8 mouse cellular contexts compared by ENCODE assay signal in the genomic region with DNA sequence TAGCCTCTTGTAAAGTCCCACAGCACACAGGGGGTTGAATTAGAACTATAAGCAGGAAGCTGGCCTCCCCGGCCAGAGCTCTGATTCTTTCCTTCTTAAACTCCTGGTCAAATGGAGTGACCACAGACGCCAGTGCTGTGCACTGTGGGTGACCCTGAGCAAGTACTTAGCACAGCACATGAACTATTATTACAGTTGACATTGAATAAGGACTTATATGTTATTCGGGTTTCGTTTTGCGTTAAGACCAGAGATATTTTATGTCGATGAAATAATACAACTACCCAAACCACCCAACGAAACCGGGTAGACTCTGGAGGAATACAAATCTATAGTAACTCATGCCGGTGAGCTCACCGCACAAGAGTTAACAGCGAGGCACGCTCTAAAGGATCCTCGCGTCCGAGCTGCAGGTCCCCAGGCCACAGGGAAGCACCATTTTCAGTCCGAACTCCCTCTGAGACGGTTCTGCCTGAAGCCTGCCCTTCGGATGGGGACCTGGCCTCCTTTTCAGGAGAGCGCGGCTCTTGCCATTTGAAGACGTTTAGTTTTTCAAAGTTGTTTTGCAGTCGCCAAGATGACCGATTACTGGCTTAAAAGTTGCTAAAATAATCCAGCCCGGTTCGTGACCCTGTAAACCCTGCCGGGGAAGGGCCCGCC. TPM values are rescaled to one million over a fixed set of nuclear protein-coding genes. Genes with fewer than 3 reads are reported as not detected.
A peak's percentile ranks its signal among the peaks of the same experiment; 100 is the strongest.
DNase-seq lines count a peak whose midpoint lies in the region; ATAC-seq and TF ChIP-seq lines count a peak whose summit lies in the region.

No protein-coding gene starts in this region.

- no peaks in the 10 kb centered on the region for H3K27me3 ChIP-seq in erythroblast, embryonic 14.5 days (ENCODE audit: control insufficient read depth)
- H3K27me3 ChIP-seq in forebrain, postnatal 0 days (ENCODE audit: insufficient read depth, low read length) = no peaks in the 10 kb centered on the region
- no peaks in the 10 kb centered on the region for H3K27me3 ChIP-seq in liver, adult 2 months (ENCODE audit: control insufficient read depth, insufficient read depth, low read length)

- H3K36me3 ChIP-seq in erythroblast, embryonic 14.5 days (ENCODE audit: control insufficient read depth) = peaks cover 18% of the 10 kb centered on the region
- H3K36me3 ChIP-seq in forebrain, postnatal 0 days (ENCODE audit: insufficient read depth) = no peaks in the 10 kb centered on the region
- H3K36me3 ChIP-seq in liver, adult 2 months (ENCODE audit: control insufficient read depth, insufficient read depth, low read length) = no peaks in the 10 kb centered on the region

- peak overlapping the region; percentile 66 for H3K4me3 ChIP-seq in erythroblast, embryonic 14.5 days (replicated peaks)
- H3K4me3 ChIP-seq in forebrain, postnatal 0 days (ENCODE audit: low read depth, low read length) = peak overlapping the region; percentile 47
- peak overlapping the region; percentile 71 for H3K4me3 ChIP-seq in liver, adult 2 months (ENCODE audit: insufficient read depth, low read depth, low read length)

- peaks cover 25% of the 10 kb centered on the region for H3K4me1 ChIP-seq in erythroblast, embryonic 14.5 days (ENCODE audit: control insufficient read depth)
- peaks cover 4% of the 10 kb centered on the region; the same call in 1 of the 2 replicates for H3K4me1 ChIP-seq in forebrain, postnatal 0 days (ENCODE audit: insufficient read depth)
- peaks cover 10% of the 10 kb centered on the region for H3K4me1 ChIP-seq in liver, adult 2 months (ENCODE audit: control insufficient read depth, insufficient read depth, low read length)

- peak overlapping the region; percentile 51 for H3K9ac ChIP-seq in forebrain, postnatal 0 days
- H3K9ac ChIP-seq in liver, adult 2 months (ENCODE audit: low read depth, low read length) = peak overlapping the region; percentile 73

- 0 out of 2 replicates have a peak overlapping the region, but pooled peaks have one; percentile 9 for H3K27ac ChIP-seq in forebrain, postnatal 0 days (ENCODE audit: low read depth, low read length)
- H3K27ac ChIP-seq in liver, adult 2 months (replicated peaks; ENCODE audit: insufficient read depth, low read depth, low read length) = peak overlapping the region; percentile 32

- peak; percentile 35 for DNase-seq in MEL-GATA-1-ER (ENCODE audit: extremely low read depth, low read depth)
- DNase-seq in forebrain, postnatal 0 days = no peak
- DNase-seq in liver, adult 2 months (ENCODE audit: extremely low read depth, low read depth, low spot score) = peak; percentile 28
- DNase-seq in retina, postnatal 1 day = peak; percentile 9
- no peak for DNase-seq in urinary bladder, adult 2 months (ENCODE audit: low spot score)
- no peak for DNase-seq in gastrocnemius, postnatal 14 days

- no peak for TF ChIP-seq POLR2A in liver, adult 2 months (IDR thresholded peaks at IDR 0.05; ENCODE audit: extremely low read depth, insufficient read depth, low read length)

- intact Hi-C loops in gastrocnemius, postnatal 14 days (cut with DNase I; ENCODE audit: low total_unique reads) = no loop called here

- H3K9me3 ChIP-seq in erythroblast, embryonic 14.5 days (ENCODE audit: control insufficient read depth, low read length) = no peaks in the 10 kb centered on the region
- no peaks in the 10 kb centered on the region for H3K9me3 ChIP-seq in forebrain, postnatal 0 days (ENCODE audit: low read length)

- H3K4me2 ChIP-seq in forebrain, postnatal 0 days (ENCODE audit: low read depth) = peak overlapping the region; percentile 74

- no peaks in the 10 kb centered on the region for H3K79me2 ChIP-seq in liver, adult 2 months (ENCODE audit: control insufficient read depth, insufficient read depth, low read length)

- no peak for TF ChIP-seq CTCF in forebrain, postnatal 0 days (IDR thresholded peaks at IDR 0.05; ENCODE audit: low read depth)
- TF ChIP-seq CTCF in liver, adult 2 months (IDR thresholded peaks at IDR 0.05; ENCODE audit: low read depth, low read length) = no peak

- ATAC-seq in erythroblast, adult 5-6 weeks (replicated peaks; ENCODE audit: low FRiP score, poor library complexity, severe bottlenecking) = no peak
- no peak for ATAC-seq in forebrain, postnatal 0 days

- 2% methylated on average over 27 of the region's 27 CpGs for WGBS in forebrain, postnatal 0 days
- 1% methylated on average over 27 of the region's 27 CpGs for WGBS in liver, adult 2 months

RNA-seq across cellular contexts. Expression of gene Eef2kmt, which starts 0.6 kb away (rescaled TPM):
- polyA plus RNA-seq in erythroblast, embryonic 14.5 days (2012) = 0.10 and 0.11 TPM in 2 replicates
- 1.3 and 2.3 TPM in 2 replicates for total RNA-seq in erythroblast, adult 5-6 weeks (2015; ENCODE audit: low replicate concordance)
- total RNA-seq in erythroblast, adult 5-6 weeks (2017; ENCODE audit: low replicate concordance) = 1.8 and 4.5 TPM in 2 replicates
- total RNA-seq in forebrain, postnatal 0 days (2014; rRNA removed) = 6.3 and 8.3 TPM in 2 replicates
- polyA plus RNA-seq in forebrain, postnatal 0 days (2015; fragmentation: Nextera tagmentation; extraction: Ambion mirVana) = 6.7 TPM in 2 replicates
- total RNA-seq in liver, adult 2 months (2014; rRNA removed) = 7.2 and 9.0 TPM in 2 replicates
- polyA plus RNA-seq in liver, adult 2 months (2012; rRNA removed) = 17.3 and 22.4 TPM in 2 replicates
- 34.0 and 41.0 TPM in 2 replicates for polyA plus RNA-seq in urinary bladder, adult 2 months (2012; rRNA removed)
- total RNA-seq in gastrocnemius, postnatal 14 days (2021) = 1 to 10 TPM; 8.1 to 9.6 TPM

RNA-seq across cellular contexts. Expression of gene Alg1, which starts 21.8 kb away (rescaled TPM):
- 0.19 and 0.28 TPM in 2 replicates for polyA plus RNA-seq in erythroblast, embryonic 14.5 days (2012)
- total RNA-seq in erythroblast, adult 5-6 weeks (2015; ENCODE audit: low replicate concordance) = 5.8 and 6.1 TPM in 2 replicates
- 2.6 and 5.4 TPM in 2 replicates for total RNA-seq in erythroblast, adult 5-6 weeks (2017; ENCODE audit: low replicate concordance)
- 39.7 and 41.1 TPM in 2 replicates for total RNA-seq in forebrain, postnatal 0 days (2014; rRNA removed)
- 38.9 and 43.7 TPM in 2 replicates for polyA plus RNA-seq in forebrain, postnatal 0 days (2015; fragmentation: Nextera tagmentation; extraction: Ambion mirVana)
- total RNA-seq in liver, adult 2 months (2014; rRNA removed) = 24.7 and 30.3 TPM in 2 replicates
- polyA plus RNA-seq in liver, adult 2 months (2012; rRNA removed) = 43.6 and 46.1 TPM in 2 replicates
- 46.0 and 52.5 TPM in 2 replicates for polyA plus RNA-seq in urinary bladder, adult 2 months (2012; rRNA removed)
- total RNA-seq in gastrocnemius, postnatal 14 days (2021) = 10 to 100 TPM; 10.2 to 11.2 TPM

RNA-seq across cellular contexts. Expression of gene AU021092, which starts 33.1 kb away (rescaled TPM):
- polyA plus RNA-seq in erythroblast, embryonic 14.5 days (2012) = not detected in 2 replicates
- not detected in 2 replicates for total RNA-seq in erythroblast, adult 5-6 weeks (2015; ENCODE audit: low replicate concordance)
- not detected in 2 replicates for total RNA-seq in erythroblast, adult 5-6 weeks (2017; ENCODE audit: low replicate concordance)
- total RNA-seq in forebrain, postnatal 0 days (2014; rRNA removed) = 17.2 and 21.8 TPM in 2 replicates
- 9.8 and 10.9 TPM in 2 replicates for polyA plus RNA-seq in forebrain, postnatal 0 days (2015; fragmentation: Nextera tagmentation; extraction: Ambion mirVana)
- total RNA-seq in liver, adult 2 months (2014; rRNA removed) = 1.7 and 2.7 TPM in 2 replicates
- 2.4 and 2.7 TPM in 2 replicates for polyA plus RNA-seq in liver, adult 2 months (2012; rRNA removed)
- polyA plus RNA-seq in urinary bladder, adult 2 months (2012; rRNA removed) = 9.0 and 10.5 TPM in 2 replicates
- total RNA-seq in gastrocnemius, postnatal 14 days (2021) = 1 to 10 TPM; 6.8 to 8.6 TPM

RNA-seq across cellular contexts. Expression of gene Nagpa, which starts 51.4 kb away (rescaled TPM):
- 0.86 and 0.92 TPM in 2 replicates for polyA plus RNA-seq in erythroblast, embryonic 14.5 days (2012)
- total RNA-seq in erythroblast, adult 5-6 weeks (2015; ENCODE audit: low replicate concordance) = 4.4 and 9.6 TPM in 2 replicates
- total RNA-seq in erythroblast, adult 5-6 weeks (2017; ENCODE audit: low replicate concordance) = 5.6 and 15.1 TPM in 2 replicates
- 6.5 and 8.9 TPM in 2 replicates for total RNA-seq in forebrain, postnatal 0 days (2014; rRNA removed)
- 7.0 and 8.8 TPM in 2 replicates for polyA plus RNA-seq in forebrain, postnatal 0 days (2015; fragmentation: Nextera tagmentation; extraction: Ambion mirVana)
- total RNA-seq in liver, adult 2 months (2014; rRNA removed) = 10.0 and 13.4 TPM in 2 replicates
- polyA plus RNA-seq in liver, adult 2 months (2012; rRNA removed) = 22.1 and 24.0 TPM in 2 replicates
- 32.7 and 37.1 TPM in 2 replicates for polyA plus RNA-seq in urinary bladder, adult 2 months (2012; rRNA removed)
- total RNA-seq in gastrocnemius, postnatal 14 days (2021) = 1 to 10 TPM; 6.8 to 7.2 TPM

Comparison
In these comparisons a context has a peak if more than half of its experiments do, and no peak if none do; other contexts are left out.
1. DNase-seq: peak in MEL-GATA-1-ER (single experiment), liver, adult 2 months (single experiment) and retina, postnatal 1 day (single experiment); none in forebrain, postnatal 0 days (single experiment), urinary bladder, adult 2 months (single experiment) and gastrocnemius, postnatal 14 days (single experiment).
2. Peak in every context shown above with its lines, with median percentiles within 50 percentile points of each other: H3K4me3 ChIP-seq.